In genomic region chr8:65067031-65067430, GRCm38 (mm10) we compare ENCODE assay signal across 22 mouse cellular contexts. TPM values are rescaled to one million over a fixed set of nuclear protein-coding genes. Genes with fewer than 3 reads are reported as not detected.
"Had no signal": no experiment of that assay in that cellular context is flagged by ENCODE, and none has a peak within 500 bp of the region (broad histone marks: within the 10 kb centered on the region; RNA-seq: fewer than 3 reads in every experiment).

No protein-coding gene starts in this region.

- H3K4me3 ChIP-seq: liver, embryonic 15.5 days; lung, embryonic 15.5 days; megakaryocyte, embryonic 14.5 days; midbrain, embryonic 12.5 days; neural tube, embryonic 12.5 days; stomach, embryonic 15.5 days had no signal

- ATAC-seq: liver, postnatal 0 days; lung, postnatal 0 days; midbrain, embryonic 16.5 days had no signal

- H3K9ac ChIP-seq: liver, embryonic 15.5 days; liver, postnatal 0 days; lung, embryonic 15.5 days; midbrain, embryonic 12.5 days; neural tube, embryonic 12.5 days; stomach, embryonic 15.5 days had no signal

- DNase-seq: liver, postnatal 0 days; lung, adult 2 months; lung, postnatal 14 days; lung, postnatal 4 days; right cerebral cortex, postnatal 14 days; thymus, adult 2 months; thymus, postnatal 25 days; thymus, postnatal 4 days had no signal

- H3K4me2 ChIP-seq: liver, embryonic 15.5 days; lung, embryonic 15.5 days; stomach, embryonic 15.5 days had no signal

- H3K27me3 ChIP-seq: liver, embryonic 15.5 days; lung, embryonic 15.5 days; megakaryocyte, embryonic 14.5 days; neural tube, embryonic 12.5 days; stomach, embryonic 15.5 days had no signal

- H3K4me1 ChIP-seq: liver, embryonic 15.5 days; lung, embryonic 15.5 days; stomach, embryonic 15.5 days had no signal

- H3K27ac ChIP-seq: liver, embryonic 15.5 days; lung, embryonic 15.5 days; midbrain, embryonic 12.5 days; neural tube, embryonic 12.5 days; stomach, embryonic 15.5 days; stomach, postnatal 0 days had no signal

- H3K9me3 ChIP-seq: liver, embryonic 15.5 days; lung, embryonic 15.5 days; midbrain, embryonic 12.5 days; neural tube, embryonic 12.5 days; stomach, embryonic 15.5 days had no signal

- H3K36me3 ChIP-seq: liver, embryonic 15.5 days; lung, embryonic 15.5 days; midbrain, embryonic 12.5 days; neural tube, embryonic 12.5 days; stomach, embryonic 15.5 days had no signal

RNA-seq across cellular contexts. Expression of gene Gm10663, which starts 7.8 kb away (rescaled TPM):
- polyA plus RNA-seq: liver, embryonic 15.5 days; liver, postnatal 0 days; lung, adult 2 months; lung, embryonic 15.5 days; lung, postnatal 0 days; midbrain, embryonic 12.5 days; midbrain, embryonic 14.5 days; midbrain, embryonic 16.5 days; neural tube, embryonic 12.5 days; neural tube, embryonic 14.5 days; spleen, adult 2 months; stomach, embryonic 15.5 days; stomach, postnatal 0 days; testis, adult 2 months; thymus, adult 2 months; urinary bladder, adult 2 months had no signal

RNA-seq across cellular contexts. Expression of gene Apela, which starts 29.9 kb away (rescaled TPM):
- polyA plus RNA-seq: lung, adult 2 months; spleen, adult 2 months; testis, adult 2 months had no signal

RNA-seq across cellular contexts. Expression of gene Trim60, which starts 48.6 kb away (rescaled TPM):
- polyA plus RNA-seq: liver, embryonic 15.5 days; liver, postnatal 0 days; lung, adult 2 months; lung, embryonic 15.5 days; lung, postnatal 0 days; midbrain, embryonic 12.5 days; midbrain, embryonic 14.5 days; midbrain, embryonic 16.5 days; neural tube, embryonic 12.5 days; neural tube, embryonic 14.5 days; spleen, adult 2 months; stomach, embryonic 15.5 days; stomach, postnatal 0 days; thymus, adult 2 months; urinary bladder, adult 2 months had no signal

RNA-seq across cellular contexts. Expression of gene Trim61, which starts 48.7 kb away (rescaled TPM):
- polyA plus RNA-seq: liver, embryonic 15.5 days; liver, postnatal 0 days; lung, adult 2 months; lung, embryonic 15.5 days; lung, postnatal 0 days; midbrain, embryonic 12.5 days; midbrain, embryonic 14.5 days; midbrain, embryonic 16.5 days; spleen, adult 2 months; stomach, embryonic 15.5 days; stomach, postnatal 0 days; testis, adult 2 months; thymus, adult 2 months; urinary bladder, adult 2 months had no signal
